Mouse (Mus musculus) hematopoietic multipotent progenitor cell, adult 10-12 weeks (in vitro differentiated cells): ENCODE measurements around the gene Gm3033. TPM values are rescaled to one million over a fixed set of nuclear protein-coding genes. Genes with fewer than 3 reads are reported as not detected.

Experiments
- polyA plus RNA-seq: library from polyadenylated mRNA; stranded (reverse); fragments of >175 nt; gene quantifications from 2 replicates; pipeline ENCODE4 v1.2.3, GENCODE M21; 2012; ENCODE audit warnings: low replicate concordance

Gm3033 gene
- polyA plus RNA-seq, result not detected in 2 replicates

DNA sequence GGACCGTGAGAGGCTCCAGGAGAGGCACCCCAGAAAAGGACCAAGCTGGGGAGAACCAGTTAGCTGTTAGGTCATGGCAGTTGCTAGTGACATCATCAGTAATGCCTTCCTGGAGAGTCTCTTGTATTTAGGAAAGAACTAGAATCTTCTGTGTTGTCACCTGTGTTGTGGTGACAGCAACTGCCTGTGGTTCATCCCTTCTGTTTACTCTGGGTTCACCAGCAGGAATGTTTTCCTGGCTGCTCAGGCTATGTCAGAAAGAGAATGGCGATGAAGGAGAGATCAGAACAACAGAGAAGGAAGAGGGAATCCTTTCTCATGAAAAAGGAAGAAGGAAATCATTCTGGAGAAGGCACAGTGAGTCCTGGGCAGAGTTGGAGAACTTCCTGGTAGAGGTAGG lies at the start of gene Gm3033:
Gene Gm3033 (plus strand): TSS at position 301 of the 400 bp plus-strand sequence.

GRCm38 (mm10) chr14:3809774-3810173 lies 36.3 kb upstream of the Gm3033 start, which contains the start of gene Gm3002:
TSS of gene Gm3002 (plus strand) at chr14:3810074.

DNA sequence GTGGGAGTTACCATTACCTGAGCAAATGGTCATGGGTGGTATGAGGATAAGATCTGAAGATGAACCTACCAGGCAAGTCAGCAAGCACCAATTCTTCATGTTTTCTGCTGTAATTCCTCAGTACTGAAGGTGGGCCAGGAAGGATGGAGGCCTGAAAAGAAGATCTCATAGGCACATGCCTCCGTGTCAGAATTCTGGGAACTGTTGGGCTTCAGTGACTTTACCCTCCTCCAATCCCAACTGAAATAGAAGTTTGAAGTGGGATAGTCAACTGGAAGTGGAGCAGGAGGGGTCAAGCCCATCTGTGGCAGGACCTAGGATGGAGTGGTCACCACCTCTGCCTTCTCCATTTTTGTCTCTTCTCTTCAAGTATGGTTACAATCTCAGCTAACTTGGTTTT lies 37.8 kb downstream of the Gm3033 start, which contains the start of gene Gm2916:
Gene Gm2916 (plus strand): TSS at position 301 of the 400 bp plus-strand sequence.

Other genes starting within 250 kb of the Gm3033 start
- not detected in 2 replicates for gene Gm3012, start 211.7 kb upstream of the Gm3033 start, polyA plus RNA-seq
- gene Gm3020, start 194.2 kb upstream of the Gm3033 start, polyA plus RNA-seq, result not detected in 2 replicates
- gene Gm3043, start 157.5 kb upstream of the Gm3033 start, polyA plus RNA-seq, result not detected in 2 replicates
- not detected in 2 replicates for gene Gm3002, start 36.2 kb upstream of the Gm3033 start, polyA plus RNA-seq
- gene Gm2916, start 37.9 kb downstream of the Gm3033 start, polyA plus RNA-seq, result not detected in 2 replicates
- not detected in 2 replicates for gene Gm3029, start 85.5 kb downstream of the Gm3033 start, polyA plus RNA-seq
- not detected in 2 replicates for gene Gm3095, start 117.3 kb downstream of the Gm3033 start, polyA plus RNA-seq
- gene Gm3099, start 152.1 kb downstream of the Gm3033 start, polyA plus RNA-seq, result not detected in 2 replicates
- gene Gm5796, start 177.7 kb downstream of the Gm3033 start, polyA plus RNA-seq, result not detected in 2 replicates
- not detected in 2 replicates for gene Gm3115, start 237.9 kb downstream of the Gm3033 start, polyA plus RNA-seq